Mouse (Mus musculus) heart, postnatal 25 days (tissue): ENCODE measurements around the gene Med12l. TPM values are rescaled to one million over a fixed set of nuclear protein-coding genes. Genes with fewer than 3 reads are reported as not detected.

Source experiments
- DNase-seq: peaks from one replicate; pipeline ENCODE4 v3.0.0; 2022; ENCODE audit warnings: low spot score
- intact Hi-C: fragments of 180-260 bp; cut with DNase I; formaldehyde crosslinking; loops from one replicate; pipeline ENCODE4 v1.15.1; 2025
- total RNA-seq, 2 experiments: library from RNA; stranded (reverse); gene quantifications; 2 replicates each; pipeline ENCODE4 v1.2.3; 2021

Med12l gene
- total RNA-seq, 2 experiments from 2014 or later, result 8.1 to 9.0 TPM

GRCm38 (mm10) chr3:59277502-59278253 lies 272.1 kb downstream of the Med12l start:
- intact Hi-C loops, result no loop called here
- no peak for DNase-seq

- intact Hi-C loops, result no loop called here
- DNase-seq, result no peak
These were observed 272.6 kb downstream of the Med12l start for GRCm38 (mm10) chr3:59278254-59278533.

DNA sequence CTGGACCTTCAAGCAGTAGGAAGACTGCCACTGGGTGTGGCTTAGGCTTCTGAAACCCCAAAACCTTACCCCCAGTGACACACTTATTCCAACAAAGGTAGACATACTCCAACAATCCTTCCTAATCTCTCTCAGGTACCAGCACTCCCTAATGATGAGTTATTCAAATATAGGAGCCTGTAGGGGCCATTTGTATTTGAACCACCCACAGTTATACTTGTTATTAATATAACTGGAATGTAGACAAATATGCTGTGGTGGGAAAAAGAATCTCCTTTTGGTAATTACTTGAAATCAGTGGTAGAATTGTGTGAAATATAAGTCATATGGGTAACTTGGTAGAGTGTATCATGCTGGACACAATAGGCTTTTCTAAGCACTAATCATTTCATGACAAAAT lies 273.0 kb downstream of the Med12l start:
- intact Hi-C loops, result no loop called here
- no peak for DNase-seq

DNA sequence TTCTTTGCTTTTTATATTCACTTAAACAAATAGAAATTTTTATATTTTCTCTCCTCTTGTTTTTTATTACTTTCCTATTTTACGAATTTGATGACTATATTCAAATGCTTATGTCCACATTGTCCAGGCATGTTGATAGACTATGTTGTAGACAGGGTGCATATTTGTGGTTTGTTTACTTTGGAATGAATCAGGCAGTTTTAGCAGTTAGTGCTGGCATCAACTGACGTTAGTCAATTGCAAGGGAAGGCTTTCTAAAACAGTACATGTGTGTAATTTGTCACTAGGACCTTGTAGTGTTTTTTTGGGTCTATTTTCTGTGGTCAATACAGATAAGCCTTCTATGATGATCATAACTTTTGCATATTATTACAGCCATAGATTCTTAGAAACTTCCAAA lies 284.9 kb downstream of the Med12l start:
- intact Hi-C loops, result no loop called here
- no peak for DNase-seq

GRCm38 (mm10) chr3:59293437-59294199 lies 288.0 kb downstream of the Med12l start:
- intact Hi-C loops, result no loop called here
- no peak for DNase-seq

- no peak for DNase-seq
- intact Hi-C loops, result no loop called here
These were observed 290.3 kb downstream of the Med12l start for GRCm38 (mm10) chr3:59295699-59296562.

- intact Hi-C loops, result no loop called here
- DNase-seq, result no peak
These were observed 291.0 kb downstream of the Med12l start for GRCm38 (mm10) chr3:59296563-59297130.

DNA sequence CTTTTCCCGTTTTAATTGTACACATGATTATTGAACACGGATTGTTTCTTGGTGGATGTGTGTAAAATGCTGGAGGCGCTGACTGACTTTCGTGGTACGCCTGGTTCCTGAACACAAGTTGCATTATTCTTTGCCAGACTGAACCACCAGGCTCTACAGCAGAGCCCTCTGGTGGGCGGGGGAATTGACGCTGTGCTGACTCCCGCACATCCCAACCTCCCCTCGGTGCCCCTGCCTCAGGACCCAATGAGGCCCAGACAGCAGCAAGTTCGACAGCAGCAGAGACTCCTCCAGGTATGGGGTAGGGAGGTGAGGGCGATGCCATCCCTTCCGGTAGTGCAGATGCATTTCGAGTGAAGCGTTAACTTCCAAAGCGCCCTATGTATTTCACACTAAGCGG lies 292.0 kb downstream of the Med12l start:
- intact Hi-C loops, result no loop called here
- DNase-seq, result no peak

- intact Hi-C loops, result no loop called here
- DNase-seq, result no peak
These were observed 299.3 kb downstream of the Med12l start for GRCm38 (mm10) chr3:59304944-59305343.

DNA sequence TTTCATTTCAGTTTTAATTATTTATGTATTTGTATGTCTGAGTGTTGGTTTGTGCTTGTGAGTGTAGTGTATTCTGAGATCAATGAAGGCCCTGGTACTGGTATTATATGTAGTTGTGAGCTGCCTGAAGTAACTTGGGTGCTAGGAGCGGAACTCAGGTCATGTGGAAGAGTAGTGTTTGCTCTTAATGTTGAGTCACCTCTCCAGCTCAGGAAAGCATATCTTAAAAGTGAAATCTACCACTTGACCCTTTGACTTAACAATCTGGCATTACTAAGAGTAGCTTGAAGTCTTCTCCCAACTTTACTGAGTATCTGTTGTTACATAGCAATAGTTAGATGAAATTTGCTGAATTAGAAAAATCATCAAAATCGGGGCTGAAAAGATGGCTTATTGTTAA lies 299.9 kb downstream of the Med12l start:
- no peak for DNase-seq
- intact Hi-C loops, result no loop called here

DNA sequence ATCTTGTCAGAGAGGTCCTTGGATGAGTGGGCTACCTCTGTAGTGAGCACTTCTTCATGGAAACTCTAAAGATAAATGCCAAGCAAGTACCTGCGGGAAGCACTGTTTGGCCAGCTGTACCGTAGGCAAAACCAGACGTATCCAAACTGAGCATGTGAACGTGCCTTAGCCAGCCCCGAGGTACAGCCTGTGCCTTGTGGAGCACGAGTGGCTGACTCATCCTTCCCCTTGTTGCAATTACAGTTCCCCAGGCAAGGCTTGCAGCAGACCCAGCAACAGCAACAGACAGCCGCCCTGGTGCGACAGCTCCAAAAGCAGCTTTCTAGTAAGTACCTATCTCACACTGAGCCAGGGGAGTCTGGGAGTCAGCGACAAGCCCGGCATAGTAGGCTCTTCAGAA lies 307.0 kb downstream of the Med12l start:
- DNase-seq, result no peak
- intact Hi-C loops, result no loop called here

DNA sequence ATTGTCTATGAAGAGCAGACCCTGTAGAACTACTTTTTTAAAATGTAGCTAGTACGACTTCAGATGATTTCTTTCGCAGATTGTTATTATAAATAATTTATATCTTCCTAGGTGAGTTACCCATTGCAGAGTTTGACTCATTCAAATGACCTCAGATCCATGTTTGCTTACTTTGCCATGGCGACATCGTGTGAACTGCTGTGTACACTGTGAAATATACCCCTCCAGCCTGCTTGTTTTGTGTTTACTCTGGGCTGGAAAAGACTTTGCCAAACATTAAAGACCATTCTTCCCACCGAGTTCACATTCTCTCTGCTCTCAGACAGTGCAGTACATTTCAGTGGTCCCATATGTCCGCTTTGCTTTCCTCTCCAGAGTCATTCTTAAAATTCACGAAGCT lies 310.5 kb downstream of the Med12l start:
- intact Hi-C loops, result no loop called here
- DNase-seq, result no peak

DNA sequence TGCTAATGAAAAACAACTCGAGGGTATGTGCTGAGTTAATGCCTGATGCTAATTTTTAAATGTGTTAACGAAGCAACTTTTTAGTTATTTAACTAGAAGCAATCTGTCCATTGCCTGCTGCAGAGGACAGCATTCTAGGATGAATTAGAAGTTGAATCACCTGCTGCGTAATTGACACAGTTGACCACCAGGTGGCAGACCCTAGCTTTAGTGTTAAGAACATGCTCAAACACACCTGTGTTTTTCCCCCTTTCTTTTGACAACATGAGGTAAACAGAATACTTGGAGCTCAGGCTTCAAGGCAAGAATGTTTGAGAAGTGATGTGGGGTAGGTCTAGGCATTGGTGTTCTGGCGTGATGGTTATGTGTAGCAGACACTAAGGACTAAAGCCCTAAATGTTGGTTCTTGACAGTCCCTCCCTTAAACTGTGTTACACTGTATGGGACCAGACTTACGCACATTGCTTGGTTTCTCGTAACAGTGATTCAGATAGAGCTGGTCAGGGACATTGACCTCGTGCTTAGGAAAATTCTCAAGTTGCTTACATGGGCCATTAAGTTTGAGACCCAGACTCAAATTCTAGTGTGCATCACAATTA lies 315.8 kb downstream of the Med12l start:
- no peak for DNase-seq
- intact Hi-C loops, result loop anchor here (2.0 to 10.0 kb wide), 3 partner anchors 147 to 793 kb away; no protein-coding TSS in a partner anchor

DNA sequence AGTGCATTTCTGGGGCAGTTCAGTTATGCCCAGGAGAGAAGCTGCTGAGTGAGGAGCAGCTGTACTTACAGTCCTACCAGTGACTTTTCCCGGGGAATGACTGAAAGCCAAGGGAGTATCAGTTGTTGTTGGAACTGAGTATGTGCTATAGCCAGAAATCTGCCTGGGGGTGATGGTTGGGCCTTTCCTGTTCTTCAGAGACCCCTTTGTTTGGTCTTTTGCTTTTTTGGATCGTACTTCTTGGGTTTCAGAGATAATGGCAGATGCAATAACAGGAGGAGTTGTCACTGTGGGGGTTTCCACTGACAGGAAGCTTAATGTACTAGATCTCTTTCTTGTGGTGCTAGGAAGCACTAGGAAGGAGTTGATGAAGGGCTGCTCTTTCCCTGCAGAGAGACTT lies 322.9 kb downstream of the Med12l start:
- no peak for DNase-seq
- intact Hi-C loops, result loop anchor here (10.0 kb wide), 2 partner anchors 204 to 786 kb away; no protein-coding TSS in a partner anchor

DNA sequence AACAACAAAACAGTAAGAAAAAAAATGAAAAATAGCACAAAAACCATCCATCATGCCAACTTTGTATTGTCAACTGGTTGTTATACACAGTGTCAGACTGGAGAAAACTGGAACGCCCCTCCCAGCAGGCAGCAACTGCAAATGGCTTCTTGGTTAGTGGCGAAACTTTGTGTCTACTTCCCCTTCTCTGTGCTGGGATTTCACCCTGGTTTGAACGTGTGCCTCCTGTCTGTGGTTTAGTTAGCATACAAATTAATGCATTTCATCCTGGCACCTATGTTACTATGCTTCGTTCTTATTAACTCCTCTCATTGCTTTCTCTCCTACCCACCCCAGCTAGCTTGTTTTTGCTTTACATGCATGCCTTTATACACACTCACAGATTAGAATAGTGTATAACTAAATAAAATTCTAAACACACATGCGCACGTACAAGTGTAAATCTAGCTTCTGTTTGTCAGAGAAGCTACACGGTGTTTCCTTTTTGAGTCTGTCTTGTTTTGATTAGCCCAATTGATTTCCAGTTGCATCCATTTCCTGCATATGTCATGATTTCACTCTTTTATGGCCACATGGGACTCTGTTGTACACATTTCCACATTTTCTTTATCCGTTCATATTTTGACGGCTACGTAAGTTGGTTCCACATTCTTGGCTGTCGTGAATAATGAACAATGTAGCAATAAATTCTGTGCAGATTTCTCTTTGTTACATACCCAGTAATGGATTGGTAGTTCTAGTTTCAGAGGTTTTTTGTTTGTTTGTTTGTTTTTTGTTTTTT lies 336.2 kb downstream of the Med12l start:
- intact Hi-C loops, result no loop called here
- no peak for DNase-seq

- peak; percentile 31 for DNase-seq
- intact Hi-C loops, result no loop called here
These were observed 337.4 kb downstream of the Med12l start for GRCm38 (mm10) chr3:59343026-59343425.

DNA sequence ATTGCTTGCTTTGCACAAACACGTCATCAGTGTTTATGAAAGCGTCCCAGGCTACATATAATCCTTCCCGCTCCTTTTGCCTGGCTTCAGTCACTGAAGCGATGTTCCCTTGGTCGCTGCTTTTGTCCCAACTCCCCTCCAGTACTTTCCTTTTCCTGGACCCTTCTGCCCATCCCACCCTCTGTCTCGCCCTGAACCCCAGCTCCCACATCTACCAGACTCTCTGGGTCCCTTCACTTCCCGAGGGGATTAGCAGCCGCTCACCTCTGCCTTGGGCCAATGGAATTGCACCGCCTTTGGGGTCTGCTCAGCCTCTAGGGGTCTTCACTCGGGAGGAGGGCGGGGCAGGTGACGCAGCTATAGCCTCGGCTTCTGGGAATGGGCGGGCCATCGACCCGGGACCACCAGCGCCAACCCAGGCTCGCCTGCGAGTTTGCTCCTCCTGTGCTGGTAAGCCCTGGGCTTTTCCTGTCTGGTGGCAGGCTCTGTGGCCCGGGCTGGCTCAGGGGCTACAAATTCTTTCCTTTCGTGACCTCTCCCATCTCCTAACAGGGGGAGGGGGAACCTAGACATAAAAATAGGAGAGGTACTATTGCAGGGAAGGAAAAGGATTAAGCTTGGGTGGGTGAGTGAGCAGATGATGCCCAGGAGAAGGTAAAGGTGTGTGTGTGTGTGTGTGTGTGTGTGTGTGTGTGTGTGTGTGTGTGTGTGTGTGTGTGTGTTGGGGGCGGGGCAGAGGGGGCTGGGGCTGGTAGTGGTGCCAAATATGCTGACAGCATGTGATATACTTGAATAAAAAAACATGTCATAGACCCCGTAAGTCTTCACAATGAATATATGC lies 338.7 kb downstream of the Med12l start, which contains the start of gene Igsf10:
Gene Igsf10 (minus strand): TSS at position 330 of the 841 bp plus-strand sequence.
- peak; percentile 21 for DNase-seq
- intact Hi-C loops, result no loop called here

DNA sequence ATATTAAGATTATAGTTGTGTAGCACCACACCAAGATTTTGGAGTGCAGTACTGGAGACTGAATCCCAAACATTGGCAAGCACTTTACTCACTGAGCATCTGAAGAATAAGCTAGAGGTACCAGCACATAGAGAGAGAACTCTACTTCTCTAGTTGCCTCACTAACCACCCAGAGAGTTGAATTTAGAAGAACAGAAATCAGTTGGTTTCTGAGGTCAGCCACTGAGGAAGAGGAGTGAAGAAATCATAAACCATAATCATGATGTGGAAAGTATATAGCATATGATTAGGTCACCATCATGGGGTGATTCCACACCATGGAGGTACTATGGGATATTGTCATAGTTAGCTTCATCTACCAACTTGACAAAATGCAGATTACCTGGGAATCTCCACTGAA lies 346.1 kb downstream of the Med12l start:
- DNase-seq, result no peak
- intact Hi-C loops, result no loop called here
